Mouse (Mus musculus) limb, embryonic 10.5 days (tissue): ENCODE data around the gene Syt3. TPM values are rescaled to one million over a fixed set of nuclear protein-coding genes. Genes with fewer than 3 reads are reported as not detected.

Experiments
- DNase-seq: peaks from one replicate; pipeline ENCODE4 v3.0.0-alpha.2; 2017; ENCODE audit warnings: low spot score
- H3K27ac ChIP-seq: fragments of 300-500 bp; sonication (generic); 2 replicates; pipeline ENCODE4 v1.5.1; 2016; ENCODE audit warnings: mild to moderate bottlenecking
- H3K27me3 ChIP-seq: fragments of 300-500 bp; sonication (generic); 2 replicates; pipeline ENCODE4 v1.6.1; 2016; ENCODE audit warnings: low read depth, mild to moderate bottlenecking; ENCODE audit not compliant: poor library complexity, severe bottlenecking
- H3K36me3 ChIP-seq: fragments of 300-500 bp; sonication (generic); 2 replicates; pipeline ENCODE4 v1.6.1; 2016; ENCODE audit warnings: mild to moderate bottlenecking, moderate library complexity
- H3K4me1 ChIP-seq: fragments of 300-500 bp; sonication (generic); 2 replicates; pipeline ENCODE4 v1.6.1; 2016
- H3K4me3 ChIP-seq: fragments of 300-500 bp; sonication (generic); 2 replicates; pipeline ENCODE4 v1.5.1; 2016; ENCODE audit warnings: mild to moderate bottlenecking, moderate library complexity
- H3K9me3 ChIP-seq: fragments of 300-500 bp; sonication (generic); replicated peaks from 2 replicates; pipeline ENCODE4 v1.6.1; 2016; ENCODE audit warnings: mild to moderate bottlenecking
- WGBS: fragments of 180-500 bp; shearing (Covaris S2); methylation state at CpG from one replicate; pipeline ENCODE4 v1.1.7; 2016; 5-methylcytosine and 5-hydroxymethylcytosine counted together
- polyA plus RNA-seq: library from polyadenylated mRNA; unstranded; fragments of >200 nt; fragmentation: Nextera tagmentation; extraction: Ambion mirVana; gene quantifications from 2 replicates; pipeline ENCODE4 v1.2.1, GENCODE M21; 2016

Syt3 gene
- polyA plus RNA-seq, 1 experiment from 2014 or later: 1.9 TPM

- no peak for DNase-seq
- Histone ChIP-seq H3K9me3 (no peaks in the 10 kb centered on the region), H3K36me3 (no peaks in the 10 kb centered on the region), H3K27ac (no peak overlapping the region), H3K4me3 (no peak overlapping the region), H3K4me1 (no peaks in the 10 kb centered on the region), H3K27me3 (peaks cover 28% of the 10 kb centered on the region)
- WGBS: 93% methylated on average over 17 of the region's 17 CpGs
These were observed 9.4 kb downstream of the Syt3 start for GRCm38 (mm10) chr7:44393284-44393683.

DNA sequence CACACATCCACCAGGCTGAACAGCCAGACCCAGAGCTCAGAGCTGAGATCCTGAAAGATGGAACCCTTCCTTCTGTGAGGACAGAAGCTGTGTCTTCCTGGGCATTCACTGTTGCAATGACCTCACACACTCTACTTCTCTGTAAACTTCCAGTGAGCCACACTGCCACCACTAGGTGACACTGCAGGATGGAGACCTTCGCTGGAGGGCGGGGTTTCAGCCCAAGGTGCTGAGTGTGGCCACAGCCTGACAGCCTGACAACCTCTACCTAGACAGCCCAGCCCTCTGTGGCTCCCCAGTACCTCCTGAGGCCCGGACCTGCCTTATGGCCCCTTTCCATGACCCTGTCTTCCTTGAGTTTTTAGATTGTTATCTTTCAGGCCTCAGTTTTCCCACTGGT lies 14.7 kb downstream of the Syt3 start:
- peaks cover 17% of the 10 kb centered on the region; the same call in 1 of the 2 replicates for H3K27me3 ChIP-seq
- no peaks in the 10 kb centered on the region for H3K36me3 ChIP-seq
- no peak overlapping the region for H3K4me3 ChIP-seq
- H3K4me1 ChIP-seq: no peaks in the 10 kb centered on the region
- peak; percentile 43 for DNase-seq
- no peak overlapping the region for H3K27ac ChIP-seq
- 12% methylated on average over 3 of the region's 3 CpGs for WGBS
- H3K9me3 ChIP-seq: no peaks in the 10 kb centered on the region

DNA sequence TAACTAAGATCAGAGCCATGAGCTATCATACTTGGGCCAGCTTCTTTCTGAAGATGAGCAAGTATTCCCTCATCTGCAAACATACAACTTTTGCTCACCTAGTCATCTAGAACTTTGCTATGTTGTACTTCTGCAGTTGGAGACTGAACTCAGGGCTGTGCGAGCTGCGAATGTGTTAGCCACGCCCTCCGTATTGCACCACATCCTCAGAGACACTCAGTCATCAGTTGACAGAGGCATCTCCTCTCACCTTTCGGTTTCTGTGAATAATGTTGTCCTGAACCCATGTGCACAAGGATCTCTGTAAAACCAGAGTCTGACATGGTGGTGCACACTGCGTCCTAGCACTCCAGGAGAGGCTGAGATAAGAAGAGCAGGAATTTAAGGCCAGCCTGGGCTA lies 17.8 kb downstream of the Syt3 start:
- no peaks in the 10 kb centered on the region for H3K36me3 ChIP-seq
- H3K27me3 ChIP-seq: peaks cover 30% of the 10 kb centered on the region
- 81% methylated on average over 6 of the region's 6 CpGs for WGBS
- H3K9me3 ChIP-seq: no peaks in the 10 kb centered on the region
- H3K4me3 ChIP-seq: no peak overlapping the region
- H3K27ac ChIP-seq: no peak overlapping the region
- DNase-seq: no peak
- peaks cover 3% of the 10 kb centered on the region; the same call in 1 of the 2 replicates for H3K4me1 ChIP-seq

DNA sequence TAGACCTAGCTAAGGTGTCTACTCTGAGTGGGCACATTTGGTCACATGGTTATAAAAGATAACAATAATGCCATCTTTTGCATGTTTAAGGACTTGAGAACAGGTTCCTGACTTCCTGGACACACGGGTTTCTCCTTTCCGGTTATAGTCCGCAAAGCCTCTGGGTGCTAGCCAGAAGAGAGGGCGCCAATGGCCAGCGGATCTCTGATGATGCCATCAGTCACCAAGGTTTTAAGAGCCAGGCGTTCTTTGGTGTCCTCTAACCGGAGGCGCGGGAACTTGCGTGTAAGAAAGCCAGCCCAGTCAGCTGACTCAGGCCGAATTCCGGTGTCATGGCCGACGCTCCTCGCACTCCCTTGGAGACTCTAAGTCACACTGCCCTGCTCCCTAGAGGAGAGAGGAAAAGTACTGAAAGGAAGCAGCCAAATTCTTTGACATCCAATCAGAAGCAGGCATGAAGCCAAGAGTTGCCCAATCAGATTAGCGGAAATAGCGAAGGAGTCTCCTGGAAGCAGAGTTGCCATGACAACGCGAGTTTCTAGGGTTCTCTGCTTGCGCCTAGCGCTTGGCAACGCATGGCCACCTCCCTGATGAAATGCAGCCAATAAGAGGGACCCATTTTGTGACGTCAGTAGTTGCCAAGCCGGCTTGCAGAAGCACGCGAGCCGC lies 21.6 kb downstream of the Syt3 start:
- peaks cover 45% of the 10 kb centered on the region for H3K27me3 ChIP-seq
- 3% methylated on average over 27 of the region's 27 CpGs for WGBS
- peak; percentile 93 for DNase-seq
- H3K4me3 ChIP-seq: peak overlapping the region; percentile 52
- H3K36me3 ChIP-seq: no peaks in the 10 kb centered on the region
- H3K27ac ChIP-seq: peak overlapping the region; percentile 85
- H3K4me1 ChIP-seq: peaks cover 3% of the 10 kb centered on the region; the same call in 1 of the 2 replicates
- no peaks in the 10 kb centered on the region for H3K9me3 ChIP-seq

DNA sequence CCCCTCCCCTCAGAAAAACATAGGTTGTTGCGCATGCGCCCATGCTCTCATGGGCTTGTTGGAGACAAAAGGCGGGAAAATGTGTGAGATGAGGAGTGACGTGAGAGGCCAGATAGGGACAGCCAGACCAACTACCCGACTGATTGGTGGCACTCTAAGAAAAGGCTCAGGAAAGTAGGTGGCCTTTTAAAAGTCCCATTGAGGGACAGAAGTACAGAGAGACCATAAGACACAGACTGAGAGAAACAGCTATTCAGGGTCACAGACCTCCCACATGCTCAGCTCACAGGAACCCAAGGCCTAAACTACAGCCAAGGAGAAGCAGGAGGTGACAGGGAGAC lies 22.1 kb downstream of the Syt3 start:
- Histone ChIP-seq H3K9me3 (no peaks in the 10 kb centered on the region), H3K27ac (peak overlapping the region; percentile 85), H3K27me3 (peaks cover 43% of the 10 kb centered on the region), H3K4me1 (peaks cover 3% of the 10 kb centered on the region; the same call in 1 of the 2 replicates), H3K4me3 (peak overlapping the region; percentile 52; the same call in 1 of the 2 replicates), H3K36me3 (no peaks in the 10 kb centered on the region)
- WGBS: 3% methylated on average over 5 of the region's 5 CpGs
- DNase-seq: no peak

- Histone ChIP-seq H3K4me3 (no peak overlapping the region), H3K27me3 (peaks cover 21% of the 10 kb centered on the region), H3K4me1 (no peaks in the 10 kb centered on the region), H3K36me3 (no peaks in the 10 kb centered on the region), H3K27ac (no peak overlapping the region), H3K9me3 (no peaks in the 10 kb centered on the region)
- WGBS: 79% methylated on average over 4 of the region's 4 CpGs
- DNase-seq: no peak
These were observed 27.2 kb downstream of the Syt3 start for GRCm38 (mm10) chr7:44411144-44411543.

DNA sequence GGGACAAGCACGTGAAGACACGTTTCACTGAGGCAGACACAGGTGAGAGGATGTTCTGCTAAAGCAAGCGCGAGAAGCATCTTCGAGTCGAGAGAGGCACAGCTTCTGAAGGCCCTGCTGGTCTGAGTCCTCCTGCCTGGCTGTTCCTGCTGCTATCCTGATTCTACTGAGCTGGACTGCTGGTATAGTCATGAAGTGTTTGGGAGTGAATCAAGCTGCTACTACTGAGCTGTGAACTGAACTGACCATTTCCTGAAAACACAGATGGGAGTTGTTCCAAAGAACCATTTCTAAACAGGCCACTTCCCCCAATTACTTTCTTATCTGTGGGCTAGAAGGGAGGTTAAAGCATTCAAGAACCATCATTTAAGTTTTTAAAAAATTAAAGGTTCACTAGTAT lies 29.4 kb downstream of the Syt3 start:
- Histone ChIP-seq H3K27me3 (peaks cover 7% of the 10 kb centered on the region; the same call in 1 of the 2 replicates), H3K4me3 (no peak overlapping the region), H3K4me1 (no peaks in the 10 kb centered on the region), H3K36me3 (no peaks in the 10 kb centered on the region), H3K9me3 (no peaks in the 10 kb centered on the region), H3K27ac (no peak overlapping the region)
- 88% methylated on average over 6 of the region's 6 CpGs for WGBS
- no peak for DNase-seq

DNA sequence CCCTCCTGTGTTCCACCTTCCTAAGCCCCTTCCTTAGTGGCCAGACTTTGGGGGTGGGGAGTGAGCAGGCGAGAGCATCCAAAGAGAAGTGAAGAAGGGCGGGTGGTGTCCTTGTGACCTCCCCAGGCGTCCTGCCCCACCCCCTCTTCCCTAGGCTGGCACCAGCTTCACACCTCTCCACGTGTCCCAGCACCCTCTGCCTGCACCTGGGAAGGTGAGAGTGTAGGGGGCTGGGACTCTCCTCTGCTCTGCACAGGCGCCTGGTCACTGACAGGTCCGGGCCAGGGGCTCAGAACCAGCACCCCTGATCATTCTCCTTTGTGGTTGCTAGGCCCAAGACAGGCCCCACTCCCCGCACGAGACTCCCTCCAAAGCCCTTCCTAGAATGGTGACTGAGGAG lies 43.8 kb downstream of the Syt3 start:
- Histone ChIP-seq H3K27me3 (peaks cover 71% of the 10 kb centered on the region), H3K9me3 (no peaks in the 10 kb centered on the region), H3K4me3 (peak overlapping the region; percentile 72), H3K36me3 (no peaks in the 10 kb centered on the region), H3K4me1 (peaks cover 29% of the 10 kb centered on the region), H3K27ac (no peak overlapping the region; the same call in 1 of the 2 replicates)
- DNase-seq: no peak
- 5% methylated on average over 8 of the region's 8 CpGs for WGBS

DNA sequence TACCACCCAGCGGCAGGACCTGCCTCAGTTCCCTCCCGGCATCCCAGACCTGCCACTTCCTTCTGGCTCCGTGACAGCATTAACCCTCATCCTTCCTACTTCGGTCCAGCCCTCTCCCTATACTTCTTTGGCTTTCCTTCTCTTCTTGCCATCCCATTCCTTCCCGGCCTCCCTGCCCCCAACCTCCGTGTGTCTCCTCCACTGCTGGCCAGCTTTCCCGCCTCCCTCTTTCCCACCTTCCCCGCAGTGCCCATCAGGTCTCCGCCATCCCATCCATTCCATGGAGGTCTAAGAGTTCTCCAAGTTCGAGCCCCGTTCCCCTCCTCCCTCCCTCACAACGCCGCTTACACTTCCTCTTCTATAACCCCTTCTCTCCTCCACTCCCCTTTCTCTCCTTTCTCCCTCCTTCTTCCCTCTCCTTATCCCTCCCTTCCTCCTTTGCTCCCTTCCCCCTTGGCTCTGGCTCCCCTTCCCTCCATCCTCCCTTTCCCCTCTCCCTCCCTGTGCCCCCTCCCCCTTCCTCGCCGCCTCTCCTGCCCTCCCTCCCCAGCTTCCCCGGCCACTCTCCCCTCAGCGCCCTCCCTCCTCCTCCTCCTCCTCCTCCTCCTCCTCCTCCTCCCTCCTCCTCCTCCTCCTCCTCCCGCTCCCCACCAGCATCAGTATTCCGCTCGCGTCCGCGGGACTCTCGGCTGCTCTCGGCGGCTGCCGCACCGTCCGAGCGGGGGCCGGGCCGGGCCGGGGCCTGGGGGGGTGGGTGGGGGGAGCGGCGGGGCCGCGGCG lies 44.5 kb downstream of the Syt3 start:
- Histone ChIP-seq H3K27me3 (peaks cover 75% of the 10 kb centered on the region), H3K4me1 (peaks cover 30% of the 10 kb centered on the region), H3K9me3 (no peaks in the 10 kb centered on the region), H3K36me3 (no peaks in the 10 kb centered on the region), H3K27ac (peak overlapping the region; percentile 78), H3K4me3 (peak overlapping the region; percentile 72)
- 2% methylated on average over 17 of the region's 38 CpGs for WGBS
- peak; percentile 66 for DNase-seq

- Histone ChIP-seq H3K9me3 (no peaks in the 10 kb centered on the region), H3K27me3 (peaks cover 81% of the 10 kb centered on the region), H3K4me1 (peaks cover 31% of the 10 kb centered on the region), H3K36me3 (no peaks in the 10 kb centered on the region), H3K27ac (peak within 1 kb of the TSS; percentile 78), H3K4me3 (peak within 1 kb of the TSS; percentile 72)
- DNase-seq: peak; percentile 76
- WGBS: under 1% methylated on average over 51 of the region's 69 CpGs
These were observed 45.1 kb downstream of the Syt3 start, which contains the start of gene Lrrc4b for GRCm38 (mm10) chr7:44428968-44429521. Gene Lrrc4b, plus strand, starts transcription at chr7:44429018.

DNA sequence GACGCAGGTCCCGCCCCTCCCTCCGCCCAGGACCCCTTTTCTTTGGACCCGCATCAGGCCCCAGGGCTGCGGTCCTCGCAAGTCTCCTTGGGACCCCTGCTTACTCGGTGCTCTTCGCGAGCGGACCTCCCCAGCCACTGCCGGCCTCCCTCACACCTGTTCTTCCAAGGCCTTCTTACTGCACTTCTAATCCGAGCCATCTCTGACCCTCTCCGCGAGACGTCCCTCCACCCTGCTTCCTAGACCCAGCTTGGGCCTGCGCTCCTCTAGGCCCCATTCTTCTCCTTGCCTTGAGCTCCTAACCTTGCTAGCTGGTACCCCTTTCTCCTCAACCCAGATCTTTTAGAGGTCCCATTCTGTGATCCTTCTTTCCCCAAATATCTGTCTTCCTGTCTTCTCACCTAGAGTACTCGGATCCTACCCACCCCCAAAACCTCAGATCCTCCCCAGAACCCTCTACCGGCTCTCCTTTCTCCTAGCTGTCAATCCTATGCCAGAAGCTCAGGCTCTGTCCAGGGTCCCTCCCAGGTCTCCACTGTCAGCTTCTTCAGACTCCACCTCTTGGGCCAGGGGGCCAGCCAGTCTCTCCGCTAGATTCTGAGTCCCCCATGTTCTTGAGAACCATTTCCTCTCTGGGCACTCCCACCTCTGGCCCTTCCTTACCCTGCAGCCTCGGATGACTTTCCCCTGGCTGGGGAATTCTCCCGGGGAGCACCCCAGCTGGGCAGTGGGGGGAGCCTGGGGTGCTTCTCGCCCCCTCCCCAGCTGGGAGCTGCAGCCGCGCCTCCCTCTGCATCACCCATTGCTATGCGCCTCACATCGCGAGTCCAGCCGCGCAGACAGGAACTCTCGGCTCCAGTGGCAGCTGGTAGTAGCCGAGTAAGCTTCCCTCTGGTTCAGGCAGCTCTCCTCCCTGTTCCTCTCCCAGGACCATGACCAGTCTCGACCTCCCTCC lies 45.9 kb downstream of the Syt3 start:
- Histone ChIP-seq H3K36me3 (no peaks in the 10 kb centered on the region), H3K9me3 (no peaks in the 10 kb centered on the region)

GRCm38 (mm10) chr7:44432550-44432949 lies 48.6 kb downstream of the Syt3 start:
- H3K4me1 ChIP-seq: peaks cover 28% of the 10 kb centered on the region
- DNase-seq: no peak
- no peak overlapping the region for H3K27ac ChIP-seq
- no peaks in the 10 kb centered on the region for H3K9me3 ChIP-seq
- H3K36me3 ChIP-seq: no peaks in the 10 kb centered on the region
- WGBS: 73% methylated on average over 6 of the region's 6 CpGs
- H3K4me3 ChIP-seq: no peak overlapping the region
- peaks cover 95% of the 10 kb centered on the region for H3K27me3 ChIP-seq

More for the DNA sequence above, 45.9 kb downstream of the Syt3 start:
- H3K4me3 ChIP-seq: peak overlapping the region; percentile 72
- peaks cover 31% of the 10 kb centered on the region for H3K4me1 ChIP-seq
- peak; percentile 43 for DNase-seq
- peaks cover 88% of the 10 kb centered on the region for H3K27me3 ChIP-seq
- H3K27ac ChIP-seq: peak overlapping the region; percentile 78; the same call in 1 of the 2 replicates
- 1% methylated on average over 32 of the region's 32 CpGs for WGBS
